In the genomic region with DNA sequence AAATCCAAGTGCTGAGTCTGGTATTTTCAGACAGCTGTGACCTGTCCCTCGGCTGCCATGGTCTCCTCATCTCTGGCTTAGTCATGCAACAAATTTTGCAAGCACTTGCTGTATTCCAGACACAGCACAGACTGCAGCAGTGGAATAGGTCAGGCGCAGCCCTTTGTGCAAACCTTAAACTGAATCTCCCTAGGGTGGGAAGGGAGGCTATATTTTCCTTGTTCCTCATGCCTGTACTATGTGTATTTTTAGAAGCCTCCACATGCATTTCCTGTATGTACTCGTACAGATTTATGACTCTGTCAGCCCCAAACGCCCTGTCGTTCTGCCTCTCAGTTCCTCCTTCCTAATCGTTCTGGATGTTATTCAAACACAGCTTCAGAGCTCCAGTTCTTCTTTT, we compare ENCODE assay signal across 7 mouse cellular contexts.
DNase-seq lines count a peak whose midpoint lies in the region; ATAC-seq and TF ChIP-seq lines count a peak whose summit lies in the region.

No protein-coding gene starts in this region.

- 14% methylated on average over 6 of the region's 6 CpGs for WGBS in lung, embryonic 14.5 days
- 82% methylated on average over 6 of the region's 6 CpGs for WGBS in forebrain, embryonic 12.5 days

- TF ChIP-seq CTCF in lung, embryonic 14.5 days (IDR thresholded peaks at IDR 0.05; ENCODE audit: low read depth), result no peak

- H3K9me3 ChIP-seq in lung, embryonic 14.5 days (ENCODE audit: low read depth, low read length), result no peaks in the 10 kb centered on the region
- no peaks in the 10 kb centered on the region for H3K9me3 ChIP-seq in forebrain, embryonic 12.5 days

- H3K4me3 ChIP-seq in lung, embryonic 14.5 days (ENCODE audit: low read depth, low read length), result no peak overlapping the region
- H3K4me3 ChIP-seq in forebrain, embryonic 12.5 days (replicated peaks), result no peak overlapping the region

- peaks cover 30% of the 10 kb centered on the region for H3K4me1 ChIP-seq in lung, embryonic 14.5 days (ENCODE audit: insufficient read depth)
- H3K4me1 ChIP-seq in forebrain, embryonic 12.5 days, result peaks cover 14% of the 10 kb centered on the region

- DNase-seq in urinary bladder, adult 18-20 months (ENCODE audit: low spot score in 2 of 2), result peak; percentile 18 to 65
- DNase-seq in urinary bladder, adult 2 months (ENCODE audit: low spot score), result no peak
- DNase-seq in gastrocnemius, adult 8-10 months (ENCODE audit: low spot score in 2 of 2), result peak; percentile 28 to 54
- peak; percentile 35 for DNase-seq in kidney, adult 11 months
- DNase-seq in lung, embryonic 14.5 days, result peak; percentile 88
- DNase-seq in urinary bladder, postnatal 25 days (ENCODE audit: low spot score), result peak; percentile 25

- H3K9ac ChIP-seq in lung, embryonic 14.5 days, result no peak overlapping the region
- no peak overlapping the region for H3K9ac ChIP-seq in forebrain, embryonic 12.5 days

- peak overlapping the region; percentile 36 for H3K4me2 ChIP-seq in lung, embryonic 14.5 days
- no peak overlapping the region for H3K4me2 ChIP-seq in forebrain, embryonic 12.5 days

- H3K27me3 ChIP-seq in lung, embryonic 14.5 days (ENCODE audit: insufficient read depth, low read length), result no peaks in the 10 kb centered on the region
- no peaks in the 10 kb centered on the region for H3K27me3 ChIP-seq in forebrain, embryonic 12.5 days

- ATAC-seq in lung, embryonic 14.5 days (ENCODE audit: insufficient read depth), result peak; percentile 93
- no peak for ATAC-seq in forebrain, embryonic 12.5 days (ENCODE audit: low FRiP score)

- H3K27ac ChIP-seq in lung, embryonic 14.5 days (ENCODE audit: low read depth), result peak overlapping the region; percentile 47
- H3K27ac ChIP-seq in forebrain, embryonic 12.5 days, result no peak overlapping the region

- H3K36me3 ChIP-seq in lung, embryonic 14.5 days (ENCODE audit: insufficient read depth), result no peaks in the 10 kb centered on the region
- no peaks in the 10 kb centered on the region for H3K36me3 ChIP-seq in forebrain, embryonic 12.5 days (replicated peaks)
